Mouse (Mus musculus) ovary, postnatal 14 days (tissue): ENCODE data around the gene Agpat3.

Experiments
- DNase-seq: peaks from one replicate; pipeline ENCODE4 v3.0.0; 2022; ENCODE audit warnings: low spot score

The Agpat3 gene

DNA sequence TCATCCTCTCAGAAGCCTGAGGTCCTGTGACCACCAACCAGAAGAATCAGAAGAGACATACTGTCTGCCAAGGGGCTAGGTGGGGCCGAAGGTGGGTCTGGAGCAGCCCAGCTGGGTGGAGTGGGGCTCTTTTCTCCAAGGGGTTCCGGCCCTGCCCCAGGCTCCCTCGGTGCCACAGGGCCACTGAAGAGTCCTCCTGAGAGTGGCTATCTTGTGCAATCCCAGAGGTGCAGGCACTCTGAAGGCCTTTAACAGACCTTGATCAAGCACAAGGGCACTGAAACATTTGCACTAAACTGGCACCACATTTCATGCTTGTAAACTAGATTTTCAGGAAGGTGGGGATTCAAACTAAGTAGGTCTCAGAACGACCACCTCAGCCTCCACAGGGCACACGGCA, 55.9 kb downstream of the Agpat3 start:
- DNase-seq, result no peak

DNA sequence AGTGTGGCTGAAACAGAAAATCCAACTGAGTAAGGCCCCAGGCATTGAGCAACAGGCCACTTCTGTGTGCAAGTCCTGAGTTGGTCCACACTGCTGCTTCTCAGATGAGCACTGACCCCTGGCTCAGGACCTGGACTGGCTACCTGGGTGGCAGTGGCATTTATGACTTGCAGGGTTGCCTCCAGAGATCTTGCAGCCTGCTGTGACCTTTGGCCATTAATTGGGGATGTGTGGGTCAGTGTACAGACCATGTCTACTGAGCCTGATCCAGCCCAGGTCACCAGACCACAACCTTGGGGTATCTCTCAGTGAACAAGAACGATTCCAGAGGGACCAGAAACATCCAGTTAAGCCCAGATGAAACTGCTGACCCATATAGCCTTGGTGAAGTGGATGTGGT, 58.7 kb downstream of the Agpat3 start:
- DNase-seq, result no peak

DNA sequence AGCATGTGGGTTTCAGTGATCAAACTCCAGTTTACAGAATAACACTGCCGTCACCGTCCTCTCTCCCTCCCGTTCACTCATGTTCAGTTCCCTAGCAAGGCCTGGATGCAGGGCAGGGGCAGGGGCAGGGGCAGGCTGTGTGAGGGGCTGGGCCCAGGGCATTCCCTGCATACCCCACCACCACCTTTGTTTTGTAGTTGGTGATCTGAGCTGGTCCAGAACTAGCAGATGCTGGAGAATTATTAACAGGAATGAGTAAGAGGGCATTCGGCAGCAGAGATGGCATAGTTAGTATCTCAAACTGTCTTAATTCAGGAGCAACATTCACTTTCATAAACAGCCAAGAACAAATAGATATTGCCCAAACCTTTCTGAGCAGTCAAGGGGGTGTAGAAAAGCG, 59.9 kb downstream of the Agpat3 start:
- no peak for DNase-seq

DNA sequence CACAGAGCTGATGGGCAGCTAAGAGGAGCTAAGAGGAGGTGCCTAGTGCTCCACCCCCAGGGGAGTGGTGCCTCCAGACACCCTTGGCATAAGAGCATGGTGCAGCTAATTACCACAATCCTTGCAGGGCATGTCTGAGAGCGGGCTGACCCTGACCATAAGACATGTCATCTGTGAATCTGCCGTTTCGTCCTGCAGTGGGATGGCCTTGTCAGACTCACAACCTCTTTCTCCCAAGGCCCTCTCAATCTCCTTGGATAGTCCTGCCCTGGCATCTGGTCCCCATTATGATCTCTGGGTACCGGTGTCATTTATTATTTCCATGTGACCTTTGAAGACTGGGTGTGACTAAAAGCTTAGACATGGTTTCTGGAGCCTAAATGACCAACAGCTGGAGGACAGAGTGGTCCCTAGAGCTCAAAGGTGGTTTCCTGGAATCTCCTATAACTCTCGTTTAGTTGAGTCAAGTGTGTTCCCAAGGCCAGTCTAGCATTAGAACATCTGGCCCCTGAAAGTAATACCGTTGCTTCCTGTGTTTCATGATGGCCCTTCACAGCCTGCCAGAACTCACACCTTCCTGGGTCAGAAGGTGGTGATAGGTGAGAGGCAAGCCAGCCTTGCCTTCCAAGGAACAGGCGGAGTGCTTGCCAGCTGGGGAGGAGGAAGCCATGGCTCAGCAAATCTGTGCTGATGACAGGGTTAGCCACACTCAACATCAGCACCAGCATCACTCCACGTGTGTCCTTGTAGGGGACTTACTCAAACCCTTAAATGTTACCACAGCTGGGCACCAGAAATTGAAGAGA, 61.4 kb downstream of the Agpat3 start:
- DNase-seq, result no peak

DNA sequence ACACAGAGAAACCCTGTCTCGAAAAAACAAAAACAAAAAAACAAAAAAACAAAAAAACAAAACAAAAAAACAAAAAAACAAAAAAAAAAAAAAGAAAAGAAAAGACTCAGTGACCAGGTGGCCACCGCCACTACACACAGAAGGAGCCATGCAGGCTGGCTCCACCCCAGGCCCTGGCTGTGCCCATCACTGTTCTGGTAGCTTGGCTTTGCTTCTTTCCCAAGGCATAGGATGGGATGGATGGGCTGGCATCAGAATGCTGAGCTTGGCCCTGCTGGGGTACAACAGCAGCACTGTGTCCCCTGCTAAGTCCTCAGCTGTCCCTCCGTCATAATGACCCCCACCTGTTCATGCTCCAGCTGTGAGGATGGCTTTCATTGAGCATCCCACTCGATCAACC, 63.4 kb downstream of the Agpat3 start:
- no peak for DNase-seq

DNA sequence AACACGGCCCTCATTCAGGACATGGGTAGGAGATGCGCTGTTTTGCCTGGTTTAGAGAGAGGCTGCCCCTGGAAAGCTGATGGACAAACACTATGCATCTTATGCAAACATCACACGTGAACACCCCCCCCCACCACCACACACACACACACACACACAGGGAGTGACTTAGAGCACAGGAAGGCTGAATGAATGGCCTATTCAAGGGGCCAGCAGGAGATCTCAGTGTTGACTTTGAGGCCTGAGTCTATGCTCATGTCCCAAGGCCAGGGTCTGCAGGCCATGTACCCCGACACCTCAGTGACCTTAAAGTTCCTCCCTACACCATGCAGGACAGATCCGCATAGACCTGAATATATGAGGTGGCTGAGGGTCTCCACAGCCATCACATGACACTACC, 64.2 kb downstream of the Agpat3 start:
- DNase-seq, result no peak

DNA sequence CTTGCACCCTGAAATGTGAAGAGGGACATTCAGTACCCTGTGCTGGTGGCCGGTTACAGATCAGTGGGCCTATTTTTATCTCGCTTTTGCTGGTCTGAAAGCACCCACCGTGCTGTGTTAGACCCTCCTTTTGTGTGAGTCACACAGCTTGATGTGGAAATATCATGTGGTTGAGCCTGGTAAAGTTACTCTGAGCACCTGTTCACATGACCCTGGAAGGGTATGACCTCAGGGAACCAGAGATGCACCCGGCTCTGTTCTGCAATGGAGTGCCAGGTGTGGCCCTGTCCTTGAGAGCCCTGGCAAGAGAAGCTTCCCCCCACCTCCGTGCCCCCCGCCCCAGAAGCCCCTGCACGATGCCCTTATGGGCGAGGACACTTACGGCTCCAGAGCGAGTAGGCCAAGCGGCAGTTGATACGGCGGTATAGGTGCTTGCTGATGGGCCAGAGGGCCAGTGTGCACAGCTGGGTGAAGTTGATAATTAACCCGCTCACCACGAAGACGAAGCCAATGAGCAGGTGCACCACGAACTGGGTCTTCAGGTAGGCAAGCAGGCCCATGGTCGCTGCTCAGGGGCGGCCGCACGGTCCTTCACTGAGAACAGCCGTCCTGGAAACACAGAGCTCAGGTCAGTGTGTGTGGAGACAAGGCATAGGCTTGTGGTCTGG, 64.7 kb downstream of the Agpat3 start:
- no peak for DNase-seq

DNA sequence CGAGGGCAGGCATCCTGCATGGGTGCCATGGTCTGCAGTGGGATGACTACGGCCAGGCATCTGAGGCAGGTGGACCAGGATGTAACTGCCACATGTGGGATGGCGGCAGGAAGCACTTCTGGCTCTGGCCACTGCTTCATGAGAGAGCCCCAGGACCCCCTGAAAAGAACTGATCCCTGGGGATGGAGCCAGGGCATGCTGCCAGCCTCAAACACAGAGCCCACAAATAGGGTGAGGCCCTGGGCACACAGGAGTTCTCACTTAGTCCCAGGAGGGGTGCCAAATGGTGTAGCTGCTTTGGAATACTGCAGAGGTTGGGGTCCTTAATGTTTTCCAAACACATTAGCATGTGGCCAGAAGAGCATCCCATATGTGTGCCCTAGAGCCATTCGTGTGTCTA, 66.3 kb downstream of the Agpat3 start:
- DNase-seq, result no peak

DNA sequence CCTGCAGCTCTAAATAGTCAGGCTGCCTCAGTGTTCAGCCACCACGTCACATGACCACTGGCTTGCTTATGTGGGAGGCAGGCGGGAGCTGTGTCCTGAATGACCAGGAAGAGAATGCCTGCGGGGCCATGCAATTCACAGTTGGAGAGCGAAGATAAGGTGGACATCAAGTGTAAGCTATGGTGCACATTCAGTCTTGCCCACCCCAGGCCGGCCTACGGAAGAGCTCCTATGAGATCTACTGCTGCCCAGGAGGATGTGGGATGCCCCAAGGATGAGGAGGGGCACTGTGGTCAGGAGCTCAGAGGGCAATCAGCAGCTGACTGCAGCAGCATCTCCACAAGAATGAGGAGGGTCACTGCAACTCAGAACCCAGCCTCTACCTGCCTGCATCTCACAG, 66.9 kb downstream of the Agpat3 start:
- DNase-seq, result no peak

DNA sequence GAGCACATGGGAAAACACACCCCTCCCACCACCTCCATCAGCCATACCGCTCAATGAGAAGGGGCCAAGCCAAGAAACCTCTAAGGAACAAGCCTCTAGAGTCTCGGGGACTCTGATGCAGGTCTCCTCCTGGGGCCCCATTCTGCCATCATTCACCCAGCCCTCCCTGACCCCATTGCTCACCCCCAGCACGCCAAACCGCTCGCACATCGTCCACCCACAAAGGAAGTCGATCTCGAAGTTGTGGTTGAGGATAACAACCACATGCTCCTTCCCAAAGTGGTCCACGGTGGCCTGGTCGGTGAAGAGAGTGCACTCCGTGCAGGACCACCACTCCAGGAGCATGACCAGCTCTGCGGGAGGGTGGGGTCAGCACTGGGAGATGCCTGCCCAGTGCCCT, 67.5 kb downstream of the Agpat3 start:
- no peak for DNase-seq

DNA sequence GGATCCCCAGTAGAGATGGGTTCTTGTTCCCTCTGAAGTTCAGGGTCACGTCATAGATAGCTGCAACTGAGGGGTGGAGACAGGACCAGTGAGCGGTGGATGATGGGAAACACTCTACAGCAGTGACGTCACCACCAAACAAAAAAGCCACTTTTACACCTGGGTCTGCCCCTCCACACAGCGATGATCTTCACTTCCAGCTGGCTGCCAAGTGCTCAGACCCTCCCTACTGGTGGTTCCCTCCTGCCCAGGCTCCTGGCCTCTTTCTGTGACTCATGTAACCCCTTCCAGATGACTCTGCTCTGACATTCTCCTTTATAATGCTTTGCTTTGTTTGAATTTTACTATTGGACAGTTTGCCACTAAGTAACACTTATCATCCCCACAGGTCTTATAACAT, 69.9 kb downstream of the Agpat3 start:
- DNase-seq, result no peak

DNA sequence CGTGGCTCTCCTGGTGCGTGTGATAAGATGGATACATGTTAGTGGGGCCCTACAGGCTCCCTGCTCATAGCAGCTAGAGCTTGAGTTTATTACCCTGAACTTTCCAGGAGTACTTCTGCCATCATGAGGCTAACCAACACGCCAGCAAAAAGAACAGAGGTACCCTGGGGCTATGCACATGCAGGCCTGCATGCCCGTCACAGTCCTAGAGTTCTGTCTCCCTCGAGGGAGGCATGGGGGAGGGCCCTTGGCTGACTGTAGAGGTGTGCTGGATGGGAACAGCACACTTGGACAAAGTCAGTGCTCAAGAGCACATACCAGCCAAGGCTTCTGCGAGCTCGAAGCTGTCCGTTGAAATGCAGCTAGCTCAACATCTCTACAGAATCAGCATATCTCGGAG, 71.8 kb downstream of the Agpat3 start:
- no peak for DNase-seq

DNA sequence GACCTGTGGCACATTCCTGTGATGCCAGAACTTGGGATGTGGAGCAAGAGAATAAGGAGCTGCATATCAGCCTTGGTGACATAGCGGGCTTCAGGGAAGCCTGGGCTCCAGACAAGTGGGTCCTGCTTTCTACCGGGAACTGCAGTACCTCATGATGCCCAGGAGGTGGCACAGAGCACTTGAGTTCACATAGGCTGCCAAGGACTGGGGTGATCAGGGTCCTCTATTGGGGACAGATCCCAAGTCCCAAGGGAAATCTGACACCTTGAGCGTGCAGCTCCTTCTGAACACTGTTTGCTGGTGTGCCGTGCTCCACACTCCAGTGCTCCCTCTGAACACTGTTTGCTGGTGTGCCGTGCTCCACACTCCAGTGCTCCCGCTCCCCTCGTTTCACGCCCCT, 73.1 kb downstream of the Agpat3 start:
- peak; percentile 28 for DNase-seq

DNA sequence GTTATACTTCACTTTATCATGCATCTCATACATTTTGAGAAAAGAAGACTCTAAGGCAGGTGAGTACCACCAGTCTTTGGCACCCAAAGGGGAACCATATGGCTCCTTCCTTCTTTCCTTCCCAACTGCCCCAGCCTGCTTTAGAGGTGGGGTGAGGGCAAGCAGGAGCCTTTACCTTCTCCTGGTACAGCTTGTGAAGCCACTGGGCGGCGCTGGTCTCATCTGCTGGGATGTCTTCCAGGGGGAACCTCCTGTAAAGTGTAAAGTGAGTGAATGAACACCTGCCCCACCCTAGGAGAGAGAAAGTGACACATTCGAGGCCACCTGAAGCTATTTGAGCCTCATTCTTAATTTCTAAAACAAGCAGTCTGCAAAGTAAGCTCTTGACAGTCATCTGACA, 74.5 kb downstream of the Agpat3 start:
- DNase-seq, result no peak

DNA sequence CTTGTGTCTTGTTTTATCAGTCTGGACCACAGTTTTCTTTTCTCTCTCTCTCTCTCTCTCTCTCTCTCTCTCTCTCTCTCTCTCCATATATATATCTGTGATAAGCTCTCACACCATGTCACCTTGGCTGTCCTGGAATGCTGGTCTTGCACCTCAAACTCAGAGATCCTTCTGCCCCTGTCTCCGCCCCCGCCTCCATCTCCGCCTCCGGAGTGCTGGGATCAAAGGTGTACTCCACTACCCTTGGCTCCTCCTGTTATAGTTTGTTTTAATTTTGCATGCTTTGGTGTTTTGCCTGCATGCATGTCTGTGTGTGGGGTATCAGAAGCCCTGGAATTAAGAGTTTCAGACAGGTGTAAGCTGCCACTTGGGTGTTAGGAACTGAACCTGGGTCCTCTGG, 76.0 kb downstream of the Agpat3 start:
- no peak for DNase-seq

DNA sequence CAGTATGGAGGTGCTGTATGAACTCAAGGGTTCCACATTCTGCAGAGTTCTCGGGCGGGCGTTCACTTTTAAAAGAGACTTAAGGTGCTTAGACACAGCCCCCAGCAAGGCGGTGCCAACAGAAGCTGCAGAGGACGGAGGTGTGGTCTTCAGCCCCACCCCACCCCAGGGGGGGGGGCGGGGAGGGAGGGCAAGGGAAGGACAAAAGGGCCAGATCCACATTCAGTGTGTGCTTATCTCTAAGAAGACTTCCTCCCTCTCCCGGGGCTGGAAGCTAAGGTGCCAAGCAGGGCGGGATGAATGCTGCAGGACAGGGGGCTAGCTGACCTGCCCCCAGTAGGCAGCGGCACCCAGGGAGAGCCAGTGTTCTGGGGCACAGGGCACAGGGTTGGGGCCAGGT, 79.4 kb downstream of the Agpat3 start:
- DNase-seq, result no peak

DNA sequence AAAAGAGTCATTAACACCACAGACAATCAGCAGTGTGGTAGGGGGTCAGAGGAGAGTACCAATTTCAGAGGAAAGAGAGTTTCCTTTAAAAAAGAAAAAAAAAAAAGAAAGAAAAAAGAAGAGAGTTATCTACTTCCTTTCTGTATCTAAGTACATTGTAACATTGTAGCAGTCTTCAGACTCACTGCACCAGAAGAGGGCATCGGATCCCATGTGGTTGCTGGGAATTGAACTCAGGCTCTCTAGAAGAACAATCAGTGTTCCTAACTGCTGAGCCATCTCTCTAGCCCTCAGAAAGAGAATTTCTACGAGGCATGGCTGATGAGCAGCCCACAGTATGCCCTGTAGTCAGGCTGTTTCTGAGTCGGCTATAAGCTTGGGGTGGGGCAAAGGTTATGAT, 86.4 kb downstream of the Agpat3 start:
- no peak for DNase-seq

DNA sequence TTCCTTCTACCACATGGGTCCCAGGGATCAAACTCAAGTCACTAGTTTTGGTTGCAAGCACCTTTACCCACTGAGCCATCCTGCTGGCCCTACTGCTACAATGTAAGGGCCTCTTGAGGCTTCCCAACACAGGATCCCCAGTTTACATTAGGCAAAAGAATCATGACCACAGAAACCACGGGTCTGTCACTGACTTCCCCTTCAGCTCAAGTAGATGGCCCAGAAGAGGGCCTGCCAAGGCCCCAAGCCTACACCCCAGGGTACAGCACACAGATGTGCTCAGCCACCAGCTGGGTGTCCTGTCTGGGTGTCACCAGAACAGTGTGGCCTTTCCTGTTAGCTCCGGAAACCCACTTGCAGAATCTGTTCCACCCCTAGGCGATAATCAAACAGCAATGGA, 87.6 kb downstream of the Agpat3 start:
- no peak for DNase-seq

DNA sequence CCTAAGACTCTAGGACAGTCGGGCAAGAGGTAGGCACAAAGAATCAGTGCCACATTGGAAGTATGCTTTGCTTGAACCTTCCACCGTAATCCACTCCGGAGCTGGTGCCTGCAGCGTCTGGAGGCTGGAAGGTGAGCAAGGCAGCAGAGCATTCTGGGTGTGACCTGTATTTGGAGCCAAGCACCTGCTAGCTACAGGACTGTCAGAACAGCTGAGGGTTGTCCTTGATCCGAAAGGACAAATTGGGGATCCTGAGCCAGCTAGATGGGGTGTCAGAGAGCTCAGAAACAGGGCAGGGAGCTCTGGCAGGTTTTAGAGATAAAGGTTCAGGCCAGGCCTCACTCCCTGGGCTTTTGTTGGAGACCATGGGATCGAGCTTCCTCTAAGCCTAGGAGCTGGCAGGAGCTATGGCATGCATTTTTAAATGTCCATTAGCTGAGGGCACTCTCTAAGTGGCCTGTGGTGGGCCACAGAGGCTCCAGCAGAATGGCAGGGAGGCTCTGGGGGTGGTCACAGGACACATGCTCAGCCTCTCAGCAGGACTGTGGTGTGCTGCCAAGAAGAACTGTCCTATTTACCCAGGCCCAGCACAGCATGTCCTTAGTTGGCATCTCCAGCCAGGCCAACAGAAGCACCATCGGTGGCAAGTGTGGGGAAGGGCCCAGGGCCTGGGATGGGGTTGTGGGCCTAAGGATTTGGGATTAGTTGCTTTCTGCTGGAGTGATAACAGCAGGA, 91.2 kb downstream of the Agpat3 start:
- no peak for DNase-seq

DNA sequence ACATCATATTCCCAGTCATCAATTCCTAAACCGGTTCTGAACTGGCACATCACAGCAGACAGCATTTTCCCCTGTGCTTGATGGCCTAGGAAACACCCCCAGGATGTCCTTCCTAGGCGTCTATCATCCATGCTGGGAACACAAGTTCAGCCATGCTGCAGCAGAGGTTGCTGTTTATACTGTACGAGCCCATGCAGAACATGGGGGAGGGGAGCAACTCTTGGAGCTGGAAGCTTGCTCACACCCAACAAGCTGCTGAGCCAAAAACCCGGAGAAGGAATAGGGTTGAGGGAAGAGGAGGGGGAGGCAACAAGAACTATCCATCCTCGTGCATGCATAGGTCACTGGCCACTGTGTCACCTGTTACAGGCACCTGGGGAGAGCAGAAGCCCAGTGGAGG, 92.0 kb downstream of the Agpat3 start:
- DNase-seq, result no peak

DNA sequence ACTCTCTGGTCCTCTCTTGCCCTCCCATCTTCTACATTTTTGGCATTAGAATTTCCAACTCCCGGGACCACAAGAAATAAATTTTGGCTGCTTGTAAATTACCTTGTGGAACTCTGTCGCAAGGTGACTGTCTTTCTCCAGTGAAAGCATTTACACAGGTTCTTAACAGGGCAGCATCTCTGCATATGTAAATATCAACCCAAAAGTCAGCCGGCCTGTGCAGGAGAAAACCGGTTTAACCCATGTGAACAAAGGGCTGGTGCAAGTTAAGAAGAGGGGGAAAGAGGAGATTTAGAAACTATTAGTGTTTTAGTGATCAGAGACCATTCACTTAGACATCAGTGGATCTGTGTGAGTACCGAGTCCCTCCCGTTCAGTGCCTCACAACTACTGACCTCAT, 92.6 kb downstream of the Agpat3 start:
- no peak for DNase-seq

DNA sequence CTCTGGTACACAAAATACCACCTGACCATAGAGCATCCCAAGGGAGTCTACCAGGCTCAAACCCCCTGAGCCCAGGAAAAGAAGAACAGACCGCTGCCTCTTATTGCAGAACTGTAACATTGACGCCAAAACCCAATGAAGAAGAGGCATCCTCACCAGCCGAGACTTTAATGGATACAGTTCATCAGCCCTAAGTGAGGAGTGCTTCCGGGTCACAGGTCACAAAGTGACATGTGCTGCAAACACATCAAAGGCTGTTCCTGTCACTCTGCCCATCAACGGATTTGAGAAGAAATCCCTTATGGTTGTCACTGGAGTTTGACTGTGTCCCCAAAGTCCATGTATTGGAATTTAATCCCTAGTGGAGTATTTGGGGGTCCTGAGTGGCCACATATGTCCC, 93.1 kb downstream of the Agpat3 start:
- DNase-seq, result no peak

DNA sequence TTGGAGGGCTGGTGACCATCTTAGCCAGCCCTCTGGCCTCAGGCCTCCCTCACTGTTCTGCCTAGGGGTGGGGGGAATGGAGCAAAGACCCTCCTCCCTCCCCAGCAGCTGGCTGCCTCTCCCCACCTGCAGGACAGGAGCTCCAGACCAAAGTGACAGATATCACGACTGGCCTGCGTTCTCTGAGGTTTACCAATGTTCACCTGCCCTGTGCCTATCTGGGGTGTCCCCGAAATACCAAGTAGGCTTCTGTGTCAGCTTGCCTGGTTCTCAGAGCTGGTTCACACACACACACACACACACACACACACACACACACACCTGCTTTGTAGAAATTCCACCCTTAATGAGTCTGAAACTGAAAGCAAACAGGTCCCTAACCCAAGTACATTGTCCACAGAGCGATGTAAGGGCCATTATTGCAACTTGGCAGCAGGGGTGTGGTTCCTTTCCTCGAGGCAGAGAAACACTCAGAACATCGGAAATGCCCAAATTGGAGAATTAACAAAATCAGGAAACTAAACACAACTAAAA, 94.1 kb downstream of the Agpat3 start:
- no peak for DNase-seq
